Mouse (Mus musculus) MEL (cell line): ENCODE data around the gene Rab3gap2. TPM values are rescaled to one million over a fixed set of nuclear protein-coding genes. Genes with fewer than 3 reads are reported as not detected.
A peak's percentile ranks its signal among the peaks of the same experiment; 100 is the strongest.

Experiments used
- DNase-seq: peaks from one replicate; pipeline ENCODE4 v3.0.0; 2011; ENCODE audit warnings: low read depth, low spot score
- H3K27ac ChIP-seq: 2 replicates; pipeline ENCODE4 v1.5.1; 2012; ENCODE audit warnings: low read depth, mild to moderate bottlenecking, control low read depth, low read length, moderate library complexity; ENCODE audit not compliant: control insufficient read depth
- H3K27me3 ChIP-seq, 2 experiments: fragments of 150-350 bp in 1 of 2; sonication (generic) in 1 of 2; 2 replicates each; pipeline ENCODE4 v1.6.1; 2012; ENCODE audit warnings: low read length in 2 of 2, mild to moderate bottlenecking in 2 of 2, improper control_type of control experiment in 1 of 2, moderate library complexity in 1 of 2; ENCODE audit not compliant: insufficient read depth in 2 of 2, control insufficient read depth in 1 of 2
- H3K36me3 ChIP-seq, 2 experiments: 2 replicates each; pipeline ENCODE4 v1.6.1; 2012 to 2014; ENCODE audit warnings: low read length in 2 of 2, improper control_type of control experiment in 1 of 2, inconsistent platforms in 1 of 2, mild to moderate bottlenecking in 1 of 2; ENCODE audit not compliant: insufficient read depth in 2 of 2, control insufficient read depth in 1 of 2
- H3K4me1 ChIP-seq, 2 experiments: fragments of 150-350 bp in 1 of 2; sonication (generic) in 1 of 2; 2 replicates each; pipeline ENCODE4 v1.6.1; 2012; ENCODE audit warnings: low read length in 2 of 2, improper control_type of control experiment in 1 of 2, mild to moderate bottlenecking in 1 of 2; ENCODE audit not compliant: insufficient read depth in 2 of 2, control insufficient read depth in 1 of 2
- H3K4me3 ChIP-seq, 2 experiments: fragments of 150-350 bp in 1 of 2; sonication (generic) in 1 of 2; 2 replicates each; pipeline ENCODE4 v1.5.1; 2012; ENCODE audit warnings: low read depth in 2 of 2, low read length in 2 of 2, mild to moderate bottlenecking in 2 of 2, moderate library complexity in 2 of 2, control low read depth in 1 of 2, improper control_type of control experiment in 1 of 2; ENCODE audit not compliant: control insufficient read depth in 1 of 2, insufficient read depth in 1 of 2
- H3K79me2 ChIP-seq: 2 replicates; pipeline ENCODE4 v1.6.1; 2012; ENCODE audit warnings: mild to moderate bottlenecking, low read length, moderate library complexity; ENCODE audit not compliant: control insufficient read depth, poor library complexity, insufficient read depth
- H3K9ac ChIP-seq: 2 replicates; pipeline ENCODE4 v1.6.1; 2012; ENCODE audit warnings: low read depth, mild to moderate bottlenecking, control low read depth, low read length, moderate library complexity; ENCODE audit not compliant: control insufficient read depth, poor library complexity, severe bottlenecking
- H3K9me3 ChIP-seq: fragments of 150-350 bp; sonication (generic); replicated peaks from 2 replicates; pipeline ENCODE4 v1.6.1; 2012; ENCODE audit warnings: mild to moderate bottlenecking, low read length, improper control_type of control experiment, moderate library complexity; ENCODE audit not compliant: insufficient read depth
- BHLHE40 ChIP-seq: IDR thresholded peaks from 2 replicates; pipeline ENCODE4 v1.6.1; 2012; ENCODE audit warnings: low read depth, mild to moderate bottlenecking, inconsistent platforms, low read length, improper control_type of control experiment, borderline replicate concordance
- CHD1 ChIP-seq: IDR thresholded peaks from 2 replicates; pipeline ENCODE4 v1.6.1; 2012; ENCODE audit warnings: low read depth, mild to moderate bottlenecking, inconsistent platforms, low read length, improper control_type of control experiment
- CHD2 ChIP-seq: IDR thresholded peaks from 2 replicates; pipeline ENCODE4 v1.6.1; 2011; ENCODE audit warnings: low read length, improper control_type of control experiment
- CTCF ChIP-seq, 3 experiments: IDR thresholded peaks in 2 of 3; conservative IDR thresholded peaks in 1 of 3; 2 replicates each; pipeline ENCODE4 v1.5.1; 2011 to 2012; ENCODE audit warnings: low read length in 3 of 3, low read depth in 2 of 3, mild to moderate bottlenecking in 2 of 3, improper control_type of control experiment in 1 of 3, inconsistent platforms in 1 of 3, mixed read lengths in 1 of 3, moderate library complexity in 1 of 3; ENCODE audit not compliant: control insufficient read depth in 1 of 3, insufficient read depth in 1 of 3, poor library complexity in 1 of 3, severe bottlenecking in 1 of 3
- ELF1 ChIP-seq: IDR thresholded peaks from 2 replicates; pipeline ENCODE4 v1.6.1; 2014; ENCODE audit warnings: low read depth, mild to moderate bottlenecking, inconsistent platforms, low read length, improper control_type of control experiment, moderate library complexity
- EP300 ChIP-seq, 2 experiments: IDR thresholded peaks; 2 replicates each; pipeline ENCODE4 v1.6.1; 2011; ENCODE audit warnings: improper control_type of control experiment in 2 of 2, low read length in 2 of 2, low read depth in 1 of 2, mild to moderate bottlenecking in 1 of 2
- GABPA ChIP-seq: IDR thresholded peaks from 2 replicates; pipeline ENCODE4 v1.6.1; 2012; ENCODE audit warnings: low read depth, mild to moderate bottlenecking, inconsistent platforms, low read length, improper control_type of control experiment, moderate library complexity
- GATA1 ChIP-seq: IDR thresholded peaks from 2 replicates; pipeline ENCODE4 v1.6.1; 2011; ENCODE audit warnings: low read depth, low read length, improper control_type of control experiment
- HCFC1 ChIP-seq: IDR thresholded peaks from 2 replicates; pipeline ENCODE4 v1.6.1; 2012; ENCODE audit warnings: low read depth, mild to moderate bottlenecking, inconsistent platforms, low read length, improper control_type of control experiment, moderate library complexity
- JUND ChIP-seq: IDR thresholded peaks from 2 replicates; pipeline ENCODE4 v1.6.1; 2011; ENCODE audit warnings: low read depth, mild to moderate bottlenecking, improper control_type of control experiment, low read length
- MAX ChIP-seq: IDR thresholded peaks from 2 replicates; pipeline ENCODE4 v1.6.1; 2011; ENCODE audit warnings: low read length, improper control_type of control experiment
- MEF2A ChIP-seq: IDR thresholded peaks from 2 replicates; pipeline ENCODE4 v1.6.1; 2014; ENCODE audit warnings: low read depth, mild to moderate bottlenecking, inconsistent platforms, low read length, improper control_type of control experiment; ENCODE audit not compliant: poor library complexity, insufficient replicate concordance, severe bottlenecking; ENCODE audit errors: extremely low read depth
- MYB ChIP-seq: IDR thresholded peaks from 2 replicates; pipeline ENCODE4 v1.6.1; 2011; ENCODE audit warnings: mild to moderate bottlenecking, low read depth, low read length, improper control_type of control experiment
- MYC ChIP-seq: IDR thresholded peaks from 2 replicates; pipeline ENCODE4 v1.6.1; 2011; ENCODE audit warnings: low read depth, mild to moderate bottlenecking, low read length, improper control_type of control experiment, moderate library complexity
- NELFE ChIP-seq: IDR thresholded peaks from 2 replicates; pipeline ENCODE4 v1.6.1; 2011; ENCODE audit warnings: low read depth, low read length, improper control_type of control experiment
- NRF1 ChIP-seq: IDR thresholded peaks from 2 replicates; pipeline ENCODE4 v1.6.1; 2014; ENCODE audit warnings: low read depth, mild to moderate bottlenecking, inconsistent platforms, low read length, improper control_type of control experiment, moderate library complexity; ENCODE audit not compliant: poor library complexity, insufficient read depth, severe bottlenecking
- POLR2AphosphoS2 ChIP-seq: IDR thresholded peaks from 2 replicates; pipeline ENCODE4 v1.6.1; 2011; ENCODE audit warnings: low read length, improper control_type of control experiment
- RAD21 ChIP-seq: IDR thresholded peaks from 2 replicates; pipeline ENCODE4 v1.6.1; 2011; ENCODE audit warnings: mild to moderate bottlenecking, low read depth, low read length, improper control_type of control experiment
- SMC3 ChIP-seq: IDR thresholded peaks from 2 replicates; pipeline ENCODE4 v1.6.1; 2011; ENCODE audit warnings: low read depth, low read length, improper control_type of control experiment
- TBP ChIP-seq: IDR thresholded peaks from 2 replicates; pipeline ENCODE4 v1.8.0; 2011; ENCODE audit warnings: low read depth, low read length, improper control_type of control experiment
- TCF12 ChIP-seq: IDR thresholded peaks from 2 replicates; pipeline ENCODE4 v1.6.1; 2014; ENCODE audit warnings: low read depth, mild to moderate bottlenecking, inconsistent platforms, low read length, improper control_type of control experiment, moderate library complexity
- USF1 ChIP-seq: IDR thresholded peaks from 2 replicates; pipeline ENCODE4 v1.6.1; 2014; ENCODE audit warnings: low read depth, mild to moderate bottlenecking, inconsistent platforms, low read length, improper control_type of control experiment, moderate library complexity
- USF2 ChIP-seq, 2 experiments: IDR thresholded peaks; 2 replicates each; pipeline ENCODE4 v1.6.1; 2011 to 2012; ENCODE audit warnings: improper control_type of control experiment in 2 of 2, low read length in 2 of 2, borderline replicate concordance in 1 of 2, inconsistent platforms in 1 of 2, low read depth in 1 of 2, mild to moderate bottlenecking in 1 of 2; ENCODE audit not compliant: insufficient read depth in 1 of 2
- ZC3H11A ChIP-seq: IDR thresholded peaks from 2 replicates; pipeline ENCODE4 v1.6.1; 2012; ENCODE audit warnings: low read depth, mild to moderate bottlenecking, inconsistent platforms, low read length, improper control_type of control experiment
- polyA plus RNA-seq, 2 experiments: library from polyadenylated mRNA; stranded (reverse) in 1 of 2; unstranded in 1 of 2; fragments of >175 nt in 1 of 2; fragments of >200 nt in 1 of 2; gene quantifications; 2 replicates each; pipeline versions ENCODE4 v1.2.1 to v1.2.4; 2012; ENCODE audit warnings: low replicate concordance in 2 of 2, low read depth in 1 of 2; ENCODE audit not compliant: insufficient read length in 2 of 2, insufficient read depth in 1 of 2, missing spikeins in 1 of 2
- total RNA-seq: library from RNA; depleted of rRNA; stranded (reverse); fragments of 300-350 nt; gene quantifications from 2 replicates; pipeline ENCODE4 v1.2.3, GENCODE M21; 2012

Gene Rab3gap2
- total and polyA plus RNA-seq, 3 experiments, result 24.1 to 40.1 TPM; not detected in 1

DNA sequence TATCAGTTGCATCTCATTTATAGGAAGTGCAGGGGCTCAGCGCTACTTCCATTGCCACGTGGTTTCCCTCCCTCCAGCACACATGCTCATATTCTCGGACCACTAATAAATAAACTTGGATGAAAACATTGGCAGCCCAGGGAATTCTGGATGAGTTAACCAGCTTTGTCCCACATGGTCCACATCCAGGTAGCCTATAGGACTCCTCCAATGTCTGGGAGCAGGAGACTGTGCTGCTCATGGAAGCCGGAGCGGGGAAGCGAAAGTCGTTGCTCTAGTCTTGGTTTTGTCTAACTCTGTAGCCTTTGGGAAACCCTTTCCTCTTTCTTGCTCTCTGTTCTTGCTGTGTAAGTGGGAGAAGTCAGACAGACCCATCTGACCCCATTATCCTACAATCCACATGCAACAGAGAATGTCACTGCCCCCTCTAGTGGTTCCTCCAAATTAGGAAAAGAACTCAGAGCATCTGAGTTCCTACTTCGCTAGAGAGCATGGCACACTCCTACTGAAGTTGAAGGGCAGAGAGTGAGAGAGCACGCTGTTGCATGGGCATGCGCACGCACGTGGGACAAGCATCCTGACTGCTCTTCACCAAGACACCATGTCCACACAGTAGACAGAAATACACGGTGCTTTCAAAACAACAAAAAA lies 16.7 kb upstream of the Rab3gap2 start:
- DNase-seq, result peak; percentile 63
- no peak overlapping the region for H3K27ac ChIP-seq
- H3K4me3 ChIP-seq, result no peak overlapping the region
- no peak for TF ChIP-seq JUND
- TF ChIP-seq USF1, result peak; percentile 49; the same call in 1 of the 2 replicates
- TF ChIP-seq SMC3, result peak; percentile 65
- TF ChIP-seq GATA1, result 0 out of 2 replicates have a peak, but pooled peaks have one; percentile 28
- TF ChIP-seq RAD21, result peak; percentile 50
- peak; percentile 36 for TF ChIP-seq ZC3H11A
- TF ChIP-seq NRF1, result 0 out of 2 replicates have a peak, but pooled peaks have one; percentile 14
- peak; percentile 45; the same call in 1 of the 2 replicates for TF ChIP-seq MYC
- TF ChIP-seq MAX, result peak; percentile 77
- peak in 2 of 3 experiments; percentile 42 to 64; a peak in 4 of 6 replicates for TF ChIP-seq CTCF (IDR thresholded peaks at IDR 0.05 in 2 of 3, conservative IDR thresholded peaks at IDR 0.05 in 1 of 3; ENCODE audit: control insufficient read depth in 1 of 3, insufficient read depth in 1 of 3, low read depth in 2 of 3, low read length in 3 of 3, poor library complexity in 1 of 3, severe bottlenecking in 1 of 3)
- TF ChIP-seq MYB, result no peak
- TF ChIP-seq, all 39 proteins: peak for 9
- peaks cover 1% of the 10 kb centered on the region in 2 experiments; a peak in 2 of 4 replicates for H3K27me3 ChIP-seq
- no peaks in the 10 kb centered on the region for H3K9me3 ChIP-seq
- H3K79me2 ChIP-seq, result no peaks in the 10 kb centered on the region
- H3K4me1 ChIP-seq, result no peaks in the 10 kb centered on the region
- no peaks in the 10 kb centered on the region for H3K36me3 ChIP-seq
- no peak overlapping the region for H3K9ac ChIP-seq

DNA sequence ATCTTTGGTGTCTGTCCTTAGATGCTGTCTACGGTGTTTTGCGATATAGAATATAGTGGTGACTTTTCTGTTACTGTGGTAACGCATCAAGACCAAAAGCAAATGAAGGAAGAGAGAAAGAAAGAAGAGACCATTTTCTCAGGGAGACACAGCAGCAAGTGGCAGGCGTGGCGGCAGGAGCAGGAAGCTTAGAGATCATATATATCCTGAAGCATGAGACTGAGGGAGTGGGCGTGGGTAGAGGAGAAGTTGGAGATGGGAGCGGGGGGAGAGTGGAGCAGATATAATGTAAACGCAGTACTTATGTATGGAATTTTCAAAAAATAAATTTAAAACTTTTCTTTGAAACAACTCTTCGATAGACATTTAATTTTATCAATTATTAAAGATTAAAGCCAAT lies 14.0 kb upstream of the Rab3gap2 start:
- H3K27me3 ChIP-seq, result peaks cover 0 to 1% of the 10 kb centered on the region in 2 experiments; a peak in 2 of 4 replicates
- H3K4me3 ChIP-seq, result no peak overlapping the region
- no peak overlapping the region for H3K27ac ChIP-seq
- no peaks in the 10 kb centered on the region for H3K36me3 ChIP-seq
- H3K4me1 ChIP-seq, result no peaks in the 10 kb centered on the region
- no peaks in the 10 kb centered on the region for H3K9me3 ChIP-seq
- no peak for DNase-seq
- TF ChIP-seq ELF1 (no peak), POLR2AphosphoS2 (no peak), EP300 (IDR thresholded peaks at IDR 0.05; ENCODE audit: low read depth in 1 of 2, low read length in 2 of 2) (no peak), CHD1 (no peak), MYC (no peak), TCF12 (no peak), USF2 (IDR thresholded peaks at IDR 0.05; ENCODE audit: borderline replicate concordance in 1 of 2, insufficient read depth in 1 of 2, low read depth in 1 of 2, low read length in 2 of 2) (no peak), NRF1 (no peak), CHD2 (no peak), GABPA (no peak), BHLHE40 (no peak), NELFE (no peak), HCFC1 (no peak), TBP (no peak), JUND (no peak), MEF2A (no peak), GATA1 (no peak)
- no peaks in the 10 kb centered on the region for H3K79me2 ChIP-seq
- no peak overlapping the region for H3K9ac ChIP-seq
